Mouse (Mus musculus) Patski (cell line): ENCODE measurements around the gene Per1. TPM values are rescaled to one million over a fixed set of nuclear protein-coding genes. Genes with fewer than 3 reads are reported as not detected.
A peak's percentile ranks its signal among the peaks of the same experiment; 100 is the strongest.
"Not testable (repeated sequence)": the region's sequence is repeated elsewhere in the genome, so short reads cannot be mapped to it uniquely, and the experiment has no call there.

Experiments used
- ATAC-seq: fragments of 100-300 bp; one replicate; pipeline ENCODE4 v1.8.0; 2021
- CTCF ChIA-PET: fragments of 350-600 bp; sonication (Branson Sonifier 250); formaldehyde crosslinking; loops from one replicate; lab custom pipeline; 2022; ENCODE audit warnings: inconsistent platforms; lab: Charles Lee
- POLR2A ChIA-PET: fragments of 350-600 bp; sonication (Branson Sonifier 250); formaldehyde crosslinking; loops from one replicate; lab custom pipeline; 2022; ENCODE audit warnings: antibody characterized with exemption, inconsistent platforms; lab: Charles Lee
- DNase-seq: peaks from one replicate; pipeline ENCODE4 v3.0.0-alpha.2; 2011; ENCODE audit warnings: low read depth, low spot score
- H3K27me3 ChIP-seq: fragments of 371-371 bp; one replicate; pipeline ENCODE4 v1.5.1; 2021
- CTCF ChIP-seq: fragments of 100-300 bp; IDR thresholded peaks from one replicate; pipeline ENCODE4 v1.5.1; 2021
- in situ Hi-C: fragments of 300-500 bp; cut with MboI; formaldehyde crosslinking; loops from 3 replicates; pipeline ENCODE4 v1.11.1; 2018; ENCODE audit warnings: low pct_unique_long_range_greater_than_20kb, mixed read lengths
- polyA plus RNA-seq: library from polyadenylated mRNA; unstranded; gene quantifications from one replicate; pipeline ENCODE4 v1.2.3, GENCODE M21; 2021

The Per1 gene
- polyA plus RNA-seq, 1 experiment from 2014 or later, result 10.8 TPM

DNA sequence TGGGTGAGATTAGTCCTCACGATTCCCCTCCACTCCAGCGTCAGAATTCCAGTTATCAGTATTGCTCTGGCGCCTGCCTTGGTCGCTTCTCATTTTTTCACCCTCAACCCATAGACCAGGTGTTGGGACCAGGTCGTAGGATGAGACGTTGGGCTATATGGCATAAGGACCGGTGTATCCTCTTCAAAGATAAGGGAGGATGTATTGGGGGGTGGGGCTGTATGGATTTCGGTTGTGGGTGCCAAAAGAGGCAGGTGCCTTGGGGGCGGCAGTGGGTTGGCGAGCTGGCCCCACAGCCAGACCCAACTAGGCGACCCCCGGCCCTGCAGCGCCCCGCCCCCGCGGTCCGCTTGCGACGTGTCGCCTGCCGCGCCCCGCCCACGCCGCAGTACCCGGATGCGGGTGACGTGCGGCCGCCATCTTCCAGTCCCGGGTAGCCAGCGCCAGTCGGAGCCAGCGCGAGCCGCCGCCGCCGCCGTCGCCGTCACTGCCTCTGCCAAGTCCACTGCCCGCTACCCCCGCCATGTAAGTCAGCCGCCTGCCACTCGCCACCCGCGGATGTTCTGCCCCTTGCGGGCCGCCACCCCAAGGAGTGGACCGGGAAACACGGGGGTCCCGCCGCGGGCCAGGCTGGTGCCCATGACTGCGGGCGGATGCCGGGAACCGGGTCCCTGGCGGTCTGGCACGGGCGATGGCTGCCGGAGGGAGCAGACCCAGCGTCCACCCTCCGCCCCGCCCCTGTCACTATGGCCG is 6.7 kb upstream of the Per1 start, which contains the start of gene Vamp2:
Gene Vamp2 (plus strand): TSS at position 388 of the 753 bp plus-strand sequence.
- TF ChIP-seq CTCF, result no peak
- CTCF ChIA-PET, result interaction anchor here (1.1 to 2.2 kb wide), 2 partner anchors 21 to 36 kb away, joined by 3 to 8 read pairs; no protein-coding TSS in a partner anchor
- in situ Hi-C loops, result loop anchor here (25.0 kb wide), 1 partner anchor 899 kb away; the partner anchor contains the start of genes Ctdnep1, Elp5, Gabarap and Phf23
- no peak for DNase-seq
- POLR2A ChIA-PET, result interaction anchor here (0.8 to 1.4 kb wide), 5 partner anchors 9 to 21 kb away, joined by 3 to 9 read pairs (median 3); no protein-coding TSS in a partner anchor
- H3K27me3 ChIP-seq, result no peaks in the 10 kb centered on the region
- peak; percentile 62 for ATAC-seq

DNA sequence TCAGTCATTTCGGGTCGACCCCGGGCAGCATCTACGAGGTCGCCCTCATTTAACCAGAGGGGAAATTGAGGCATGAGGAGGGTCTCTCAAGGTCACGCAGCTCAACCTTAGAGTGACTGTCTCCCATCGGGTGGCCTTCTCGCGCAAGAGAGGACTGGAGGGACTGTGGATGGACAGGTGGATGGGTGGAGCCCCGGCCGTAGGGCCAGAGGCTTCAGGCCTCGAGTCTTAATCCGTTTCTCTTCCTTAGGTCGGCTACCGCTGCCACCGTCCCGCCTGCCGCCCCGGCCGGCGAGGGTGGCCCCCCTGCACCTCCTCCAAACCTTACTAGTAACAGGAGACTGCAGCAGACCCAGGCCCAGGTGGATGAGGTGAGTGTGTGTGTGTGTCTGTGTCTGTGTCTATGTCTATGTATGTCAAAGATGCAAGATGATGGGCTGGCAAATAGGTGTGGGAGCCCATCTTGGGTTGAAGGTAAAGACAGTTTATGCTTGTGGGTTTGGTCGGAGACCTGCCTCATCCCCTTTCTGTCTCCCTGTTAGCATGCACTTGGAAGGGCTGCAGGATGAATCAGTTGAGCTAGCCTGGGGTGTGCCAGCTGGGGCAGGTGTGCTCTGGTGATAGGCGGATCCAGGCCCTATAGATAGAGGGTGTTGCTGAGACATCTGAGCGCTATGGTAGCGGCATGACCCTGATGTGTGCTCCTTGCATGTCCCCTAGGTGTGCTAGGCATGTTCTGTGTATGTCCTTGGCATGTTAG is 6.0 kb upstream of the Per1 start:
- in situ Hi-C loops, result loop anchor here (25.0 kb wide), 1 partner anchor 898 kb away; the partner anchor contains the start of genes Ctdnep1, Elp5, Gabarap and Phf23
- POLR2A ChIA-PET, result interaction anchor here (0.8 to 1.5 kb wide), 2 partner anchors 17 to 20 kb away, joined by 3 to 4 read pairs; no protein-coding TSS in a partner anchor
- H3K27me3 ChIP-seq, result no peaks in the 10 kb centered on the region
- ATAC-seq (no peak), DNase-seq (no peak)
- TF ChIP-seq CTCF, result no peak
- CTCF ChIA-PET, result no interaction called here

DNA sequence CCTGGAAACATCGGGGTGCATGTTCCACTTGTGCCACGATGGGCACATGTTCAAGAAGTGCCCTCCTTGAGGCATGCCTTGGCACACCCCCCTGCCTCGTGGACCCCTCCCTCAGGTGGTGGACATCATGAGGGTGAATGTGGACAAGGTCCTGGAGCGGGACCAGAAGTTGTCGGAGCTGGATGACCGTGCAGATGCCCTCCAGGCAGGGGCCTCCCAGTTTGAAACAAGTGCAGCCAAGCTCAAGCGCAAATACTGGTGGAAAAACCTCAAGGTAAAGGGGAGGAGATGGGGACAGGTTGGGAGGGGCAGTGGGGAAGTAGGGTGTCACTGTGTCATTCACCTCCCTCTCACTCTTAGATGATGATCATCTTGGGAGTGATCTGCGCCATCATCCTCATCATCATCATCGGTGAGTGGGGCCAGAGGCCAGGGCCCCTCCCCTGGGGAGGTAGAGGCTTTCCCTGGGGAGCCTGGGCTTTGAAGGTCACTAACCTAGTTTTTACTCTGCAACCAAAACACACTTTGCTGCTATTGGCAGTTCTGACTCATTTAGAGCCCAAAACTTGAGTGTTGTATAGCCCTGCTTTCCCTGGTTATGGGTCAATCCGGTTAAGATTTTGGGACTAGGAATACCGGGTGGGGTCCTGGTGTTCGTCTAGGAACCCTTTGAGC is 5.3 kb upstream of the Per1 start:
- in situ Hi-C loops, result loop anchor here (25.0 kb wide), 1 partner anchor 898 kb away; the partner anchor contains the start of genes Ctdnep1, Elp5, Gabarap and Phf23
- no peak for ATAC-seq

DNA sequence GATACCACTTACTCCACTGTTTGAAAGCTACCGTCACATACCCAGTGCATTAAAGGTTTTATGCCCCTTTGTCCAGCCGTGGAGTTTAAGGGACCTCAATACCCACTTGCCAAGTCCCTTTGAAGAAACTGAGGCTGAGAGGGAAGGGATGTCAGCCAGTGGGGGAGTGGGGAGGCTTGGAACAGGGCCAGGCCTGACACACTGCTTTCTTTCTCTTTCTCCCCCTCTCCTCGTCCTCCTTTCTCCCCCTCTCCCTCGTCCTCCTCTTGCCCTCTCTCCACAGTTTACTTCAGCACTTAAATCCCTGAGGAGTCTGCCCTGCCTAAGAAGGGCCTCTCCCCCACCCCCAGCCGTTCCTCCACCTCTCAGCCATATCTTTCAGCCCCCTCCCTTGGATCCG is 4.7 kb upstream of the Per1 start:
- no peak for DNase-seq
- no peak for ATAC-seq
- ChIA-PET POLR2A (interaction anchor here (0.7 to 1.5 kb wide), 2 partner anchors 14 to 18 kb away, joined by 3 to 4 read pairs; no protein-coding TSS in a partner anchor), CTCF (no interaction called here)
- in situ Hi-C loops, result loop anchor here (25.0 kb wide), 1 partner anchor 897 kb away; the partner anchor contains the start of genes Ctdnep1, Elp5, Gabarap and Phf23
- no peaks in the 10 kb centered on the region for H3K27me3 ChIP-seq
- no peak for TF ChIP-seq CTCF

More for the DNA sequence above, 5.3 kb upstream of the Per1 start:
- no peak for DNase-seq
- ChIA-PET CTCF (no interaction called here), POLR2A (interaction anchor here (1.5 kb wide), 1 partner anchor 17 kb away, joined by 4 read pairs; no protein-coding TSS in a partner anchor)
- no peak for TF ChIP-seq CTCF
- no peaks in the 10 kb centered on the region for H3K27me3 ChIP-seq

DNA sequence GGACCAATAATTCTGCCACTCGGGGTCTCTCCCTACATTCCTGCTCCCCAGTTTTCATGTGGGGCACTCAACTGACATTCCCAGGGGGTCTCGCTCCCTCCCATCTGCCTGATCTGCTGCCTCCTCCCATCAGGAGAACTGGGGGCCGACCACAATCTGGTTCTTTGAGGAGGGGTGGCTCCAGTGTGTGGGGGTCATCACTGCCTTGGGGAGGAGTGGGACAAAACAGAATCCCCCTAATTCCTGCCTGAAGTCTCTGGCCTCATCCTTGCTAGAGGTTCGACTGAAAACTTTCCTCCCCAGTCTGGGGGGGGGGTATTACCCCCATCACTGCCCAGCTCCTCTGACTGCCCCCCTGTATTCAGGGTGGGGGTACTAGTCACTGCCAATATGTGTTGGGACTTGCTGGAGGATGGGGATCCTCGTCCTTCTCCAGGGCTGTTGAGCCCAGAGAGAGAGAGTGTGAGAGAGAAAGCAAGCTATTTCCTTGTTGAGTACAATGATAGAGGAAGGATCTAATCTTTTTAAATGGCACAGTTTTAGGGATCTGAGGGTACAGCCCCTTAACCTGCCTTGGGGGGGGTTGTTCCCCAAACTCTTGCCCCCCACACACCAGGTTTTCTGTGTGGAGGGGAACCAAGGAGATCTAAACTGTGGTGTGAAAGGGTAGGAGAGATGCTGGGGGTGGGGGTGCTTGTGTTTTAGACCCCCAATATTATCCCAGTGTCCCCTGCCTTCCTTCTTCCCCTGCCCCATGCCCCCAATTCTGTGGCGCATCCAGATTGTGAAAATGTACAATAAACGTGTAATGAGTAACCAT is 3.2 kb upstream of the Per1 start:
- CTCF ChIA-PET, result interaction anchor here (1.0 to 2.3 kb wide), 9 partner anchors 12 to 32 kb away, joined by 3 to 13 read pairs (median 5); partner anchors contain the start of genes 9130213A22Rik and Borcs6
- ATAC-seq (no peak), DNase-seq (no peak)
- no peak for TF ChIP-seq CTCF
- no peaks in the 10 kb centered on the region for H3K27me3 ChIP-seq
- POLR2A ChIA-PET, result interaction anchor here (0.8 kb wide), 1 partner anchor 12 kb away, joined by 3 read pairs; no protein-coding TSS in a partner anchor
- in situ Hi-C loops, result loop anchor here (25.0 kb wide), 1 partner anchor 896 kb away; the partner anchor contains the start of genes Ctdnep1, Elp5, Gabarap and Phf23

DNA sequence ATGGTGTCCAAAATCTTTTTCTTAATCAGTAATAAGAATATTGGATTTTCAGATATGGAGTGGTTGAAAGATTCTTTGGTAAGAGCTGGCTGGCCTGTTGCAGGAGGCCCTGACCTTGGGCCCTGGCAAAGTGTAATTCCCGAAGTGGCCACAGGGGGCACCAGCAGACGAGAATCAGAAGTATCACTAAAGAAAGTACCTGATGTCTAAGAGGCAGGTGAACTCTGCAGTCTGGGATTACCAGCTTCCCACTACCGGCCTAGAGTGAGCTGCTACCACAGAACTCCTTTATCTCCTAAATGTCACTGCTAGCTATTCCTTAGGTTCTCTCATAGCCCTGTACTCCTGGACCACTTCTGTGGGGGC is 2.6 kb upstream of the Per1 start:
- ChIA-PET CTCF (interaction anchor here (0.8 to 2.3 kb wide), 11 partner anchors 13 to 33 kb away, joined by 3 to 13 read pairs (median 5); partner anchors contain the start of genes 9130213A22Rik and Borcs6), POLR2A (interaction anchor here (0.8 kb wide), 1 partner anchor 13 kb away, joined by 3 read pairs; no protein-coding TSS in a partner anchor)
- DNase-seq (no peak), ATAC-seq (no peak)
- in situ Hi-C loops, result loop anchor here (25.0 kb wide), 1 partner anchor 895 kb away; the partner anchor contains the start of genes Ctdnep1, Elp5, Gabarap and Phf23
- H3K27me3 ChIP-seq, result no peaks in the 10 kb centered on the region
- no peak for TF ChIP-seq CTCF

DNA sequence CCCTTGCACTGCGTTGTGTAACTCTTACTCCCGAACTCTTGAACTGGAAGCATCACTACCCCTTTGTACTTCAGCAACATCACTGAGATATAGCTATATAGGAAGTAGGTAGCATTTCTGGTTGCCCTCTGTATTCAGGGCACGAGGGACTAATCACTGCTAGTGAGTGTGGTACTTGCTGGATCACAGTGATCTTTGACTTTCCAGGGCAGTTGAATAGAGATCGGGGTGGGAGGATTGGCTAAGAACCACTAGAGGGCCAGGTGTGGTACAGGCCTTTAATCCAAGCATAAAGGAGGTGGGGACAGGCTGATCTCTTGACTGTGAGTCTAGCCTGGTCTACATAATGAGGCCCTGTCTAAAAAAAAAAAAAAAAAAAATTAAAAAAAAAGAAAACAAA is 2.1 kb upstream of the Per1 start:
- ChIA-PET POLR2A (interaction anchor here (0.8 kb wide), 1 partner anchor 13 kb away, joined by 3 read pairs; no protein-coding TSS in a partner anchor), CTCF (interaction anchor here (0.8 to 2.3 kb wide), 12 partner anchors 11 to 33 kb away, joined by 3 to 13 read pairs (median 4); partner anchors contain the start of genes 9130213A22Rik and Borcs6)
- no peaks in the 10 kb centered on the region for H3K27me3 ChIP-seq
- DNase-seq (no peak), ATAC-seq (no peak)
- in situ Hi-C loops, result loop anchor here (25.0 kb wide), 1 partner anchor 894 kb away; the partner anchor contains the start of genes Ctdnep1, Elp5, Gabarap and Phf23
- TF ChIP-seq CTCF, result no peak

DNA sequence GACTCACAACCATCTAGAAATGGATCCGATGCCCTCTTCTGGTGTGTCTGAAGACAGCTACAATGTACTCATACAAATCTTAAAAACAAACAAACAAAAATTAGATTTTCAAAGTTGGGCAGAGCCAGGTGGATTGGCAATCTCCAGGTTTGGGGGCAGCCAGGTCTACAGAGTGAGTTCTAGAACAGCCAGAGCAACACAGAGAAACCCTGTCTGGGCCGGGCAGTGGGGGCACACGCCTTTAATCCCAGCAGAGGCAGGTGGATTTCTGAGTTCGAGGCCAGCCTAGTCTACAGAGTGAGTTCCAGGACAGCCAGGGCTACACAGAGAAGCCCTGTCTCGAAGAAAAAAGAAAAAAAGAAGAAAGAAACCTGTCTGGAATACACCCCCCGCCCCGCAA is 1.2 kb upstream of the Per1 start:
- H3K27me3 ChIP-seq, ATAC-seq, DNase-seq: not testable (repeated sequence)
- ChIA-PET POLR2A (interaction anchor here (0.5 to 1.5 kb wide), 5 partner anchors 17 to 36 kb away, joined by 3 to 4 read pairs (median 3); partner anchors contain the start of gene 9130213A22Rik), CTCF (interaction anchor here (1.0 to 2.3 kb wide), 8 partner anchors 12 to 54 kb away, joined by 3 to 5 read pairs (median 4); no protein-coding TSS in a partner anchor)
- in situ Hi-C loops, result loop anchor here (25.0 kb wide), 1 partner anchor 893 kb away; the partner anchor contains the start of genes Ctdnep1, Elp5, Gabarap and Phf23
